Mouse (Mus musculus): ENCODE data around the gene Cd6.

Cd6 gene

DNA sequence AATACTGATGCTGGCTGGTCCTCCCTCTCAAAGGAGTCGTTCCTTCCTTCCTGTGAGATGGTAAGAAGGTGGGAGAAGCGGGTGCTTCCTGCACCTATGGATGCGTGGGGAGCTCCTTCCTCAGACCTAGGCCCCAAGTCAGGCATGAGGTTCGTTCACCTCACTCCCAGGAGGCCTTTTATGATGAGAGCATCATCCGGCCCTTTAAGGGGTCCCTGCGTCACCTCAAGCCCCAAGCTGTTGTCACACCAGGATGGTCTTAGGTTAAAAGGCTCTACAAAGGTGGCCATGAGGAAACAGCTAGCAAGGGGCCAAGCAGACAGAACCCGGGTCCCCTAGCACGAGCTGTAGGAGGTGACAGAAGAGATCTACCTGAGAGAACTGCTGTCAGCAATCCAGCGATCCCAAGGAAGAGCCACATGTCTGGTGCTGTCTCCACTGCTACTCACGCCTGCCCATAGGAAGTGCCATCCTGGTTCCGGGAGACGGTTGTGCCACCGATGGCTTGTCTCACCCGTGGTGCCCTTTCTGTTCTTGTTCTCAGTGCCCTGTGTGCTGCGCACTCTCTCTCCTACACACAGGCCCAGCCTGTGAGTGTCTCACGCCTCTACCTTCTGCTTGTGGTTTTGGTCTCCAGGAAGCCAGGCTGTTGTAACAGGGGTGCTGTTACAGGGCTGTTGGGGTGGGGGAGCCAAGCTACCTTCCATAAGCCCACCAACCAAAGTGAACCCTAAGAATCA, at the start of gene Cd6:
TSS of gene Cd6 (minus strand) at position 623 of the 740 bp plus-strand sequence.
- no peak for DNase-seq

DNA sequence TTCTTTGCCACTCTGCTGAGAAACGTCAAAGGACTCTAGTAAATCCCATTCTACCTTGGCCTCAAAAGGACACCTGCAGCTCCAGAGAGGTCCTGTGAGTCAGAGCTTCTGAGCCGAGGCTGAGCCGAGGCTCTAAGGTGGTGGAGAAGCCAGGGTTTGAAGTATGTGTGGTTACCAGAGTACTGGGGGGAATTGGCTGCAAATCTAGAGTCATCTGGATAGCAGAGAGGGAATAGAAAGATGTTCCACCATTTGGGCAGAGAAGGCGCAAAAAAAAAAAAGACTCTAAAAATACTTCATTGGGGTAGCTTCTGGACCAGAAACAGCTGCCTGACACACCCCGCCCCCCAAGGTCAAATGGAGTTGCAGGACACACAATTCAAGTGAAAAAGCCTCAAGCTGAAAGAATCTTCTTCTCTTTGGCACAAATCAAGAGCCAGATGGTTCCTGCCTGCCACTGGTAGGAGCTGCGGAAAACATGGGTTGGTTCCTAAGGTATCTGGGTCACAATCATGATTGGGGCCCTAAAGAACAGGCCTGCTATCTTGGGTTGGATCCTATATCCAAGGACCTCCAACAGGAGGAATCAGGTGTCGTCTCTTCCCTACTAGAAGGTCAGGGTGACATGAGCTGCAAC, 48.5 kb upstream of the Cd6 start:
- DNase-seq: no peak

- DNase-seq: no peak
Observed at GRCm38 (mm10) chr19:10871328-10871961, 41.6 kb upstream of the Cd6 start.

- DNase-seq: no peak
Observed at GRCm38 (mm10) chr19:10870676-10871075, 40.8 kb upstream of the Cd6 start.

GRCm38 (mm10) chr19:10869886-10870527, 40.1 kb upstream of the Cd6 start, which contains the start of gene Tmem132a:
Gene Tmem132a (minus strand): TSS chr19:10869940.
- DNase-seq: no peak

DNA sequence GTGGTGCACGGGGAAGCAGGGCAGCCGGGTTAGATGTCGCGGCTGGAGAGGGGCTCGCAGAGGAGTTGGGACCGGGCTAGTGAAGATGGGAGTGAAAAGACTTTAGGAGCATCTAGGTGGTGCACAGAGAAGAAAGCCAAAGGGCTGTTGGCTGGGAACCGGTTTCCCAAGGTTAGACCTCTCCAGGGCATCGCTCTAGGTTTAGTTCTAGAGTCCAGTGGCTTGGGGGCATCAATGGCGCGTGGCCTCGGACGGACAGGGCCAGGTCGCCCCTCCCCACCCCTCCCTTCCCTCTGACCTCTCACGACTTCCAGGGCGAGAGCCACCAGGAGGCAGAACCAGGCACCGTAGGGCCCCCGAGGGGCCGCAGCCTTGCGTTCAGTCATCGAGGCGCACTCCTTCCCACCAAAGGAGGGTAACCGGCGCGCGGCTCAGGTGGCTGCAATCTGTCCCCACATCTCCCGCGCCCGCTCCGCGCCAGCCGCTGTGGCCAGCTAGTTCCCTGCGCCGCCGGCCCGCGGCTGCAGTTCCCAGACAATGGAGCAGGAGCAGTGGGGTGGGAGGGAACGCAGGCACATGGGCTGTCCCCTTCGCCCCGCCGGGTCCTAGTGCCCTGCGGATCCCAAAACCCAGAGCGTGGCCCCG, 39.5 kb upstream of the Cd6 start:
- peak; percentile 81 for DNase-seq

- DNase-seq: no peak
Observed at GRCm38 (mm10) chr19:10868623-10869141, 38.8 kb upstream of the Cd6 start.

DNA sequence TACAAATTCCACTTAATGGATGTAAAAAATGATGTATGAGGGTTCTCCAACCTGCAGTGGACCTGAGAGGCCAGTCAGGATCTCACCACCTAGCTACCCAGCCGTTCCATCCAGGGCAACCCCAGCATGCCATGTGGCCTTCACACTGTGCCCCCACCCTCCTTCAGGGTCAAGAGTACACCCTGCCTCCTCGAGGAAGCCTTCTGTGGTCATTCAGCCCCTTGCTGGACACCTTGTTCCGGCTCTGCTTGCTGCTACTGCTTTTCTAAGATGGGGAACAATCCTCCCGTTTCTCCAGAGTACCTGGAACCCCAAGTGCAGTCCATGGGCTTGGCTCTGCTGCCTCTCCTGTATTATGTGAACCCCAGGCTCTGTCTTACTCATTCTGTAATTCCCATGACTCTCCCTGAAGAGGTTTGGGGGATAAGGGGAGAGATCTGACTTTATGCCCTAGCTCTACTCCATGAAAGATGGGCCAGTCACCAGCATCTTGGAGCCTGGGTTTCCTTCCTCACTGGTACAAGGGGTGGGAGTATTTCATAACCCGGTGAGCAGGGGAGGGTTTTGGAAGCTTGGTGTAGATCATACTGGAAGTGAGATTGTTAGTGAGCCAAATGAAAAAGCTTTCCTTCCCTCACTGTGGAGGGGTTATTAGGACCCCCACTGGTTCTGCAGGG, 38.2 kb upstream of the Cd6 start:
- no peak for DNase-seq

- DNase-seq: no peak
Observed at GRCm38 (mm10) chr19:10866351-10866750, 36.5 kb upstream of the Cd6 start.

- DNase-seq: no peak
Observed at GRCm38 (mm10) chr19:10860072-10860497, 30.2 kb upstream of the Cd6 start.

- DNase-seq: no peak
Observed at GRCm38 (mm10) chr19:10856520-10856919, 26.7 kb upstream of the Cd6 start.

- no peak for DNase-seq
Observed at GRCm38 (mm10) chr19:10855422-10855821, 25.6 kb upstream of the Cd6 start.

- no peak for DNase-seq
Observed at GRCm38 (mm10) chr19:10847311-10848087, 17.6 kb upstream of the Cd6 start.

DNA sequence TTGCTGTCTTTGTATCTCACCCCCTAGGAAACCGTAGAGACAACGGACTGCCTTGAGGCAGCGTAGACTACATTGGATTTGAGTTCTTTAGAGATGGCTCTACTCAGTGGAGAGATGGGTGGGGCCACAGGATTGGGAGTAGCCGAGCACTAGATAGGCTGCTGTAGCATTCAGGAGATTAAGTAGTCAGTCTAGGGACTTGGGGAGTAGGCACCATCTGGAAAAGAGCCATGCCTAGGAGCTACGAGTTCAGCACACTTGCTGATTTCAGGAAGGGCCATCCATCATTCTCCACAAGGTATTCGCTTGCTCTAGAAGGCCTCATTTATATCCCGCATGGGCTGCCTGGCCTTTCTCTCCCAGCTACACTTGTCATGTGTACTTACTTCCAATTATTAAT, 16.3 kb upstream of the Cd6 start:
- DNase-seq: no peak

GRCm38 (mm10) chr19:10845454-10845853, 15.6 kb upstream of the Cd6 start:
- DNase-seq: no peak

- no peak for DNase-seq
Observed at GRCm38 (mm10) chr19:10844206-10844605, 14.3 kb upstream of the Cd6 start.

- no peak for DNase-seq
Observed at GRCm38 (mm10) chr19:10842914-10843313, 13.1 kb upstream of the Cd6 start.

DNA sequence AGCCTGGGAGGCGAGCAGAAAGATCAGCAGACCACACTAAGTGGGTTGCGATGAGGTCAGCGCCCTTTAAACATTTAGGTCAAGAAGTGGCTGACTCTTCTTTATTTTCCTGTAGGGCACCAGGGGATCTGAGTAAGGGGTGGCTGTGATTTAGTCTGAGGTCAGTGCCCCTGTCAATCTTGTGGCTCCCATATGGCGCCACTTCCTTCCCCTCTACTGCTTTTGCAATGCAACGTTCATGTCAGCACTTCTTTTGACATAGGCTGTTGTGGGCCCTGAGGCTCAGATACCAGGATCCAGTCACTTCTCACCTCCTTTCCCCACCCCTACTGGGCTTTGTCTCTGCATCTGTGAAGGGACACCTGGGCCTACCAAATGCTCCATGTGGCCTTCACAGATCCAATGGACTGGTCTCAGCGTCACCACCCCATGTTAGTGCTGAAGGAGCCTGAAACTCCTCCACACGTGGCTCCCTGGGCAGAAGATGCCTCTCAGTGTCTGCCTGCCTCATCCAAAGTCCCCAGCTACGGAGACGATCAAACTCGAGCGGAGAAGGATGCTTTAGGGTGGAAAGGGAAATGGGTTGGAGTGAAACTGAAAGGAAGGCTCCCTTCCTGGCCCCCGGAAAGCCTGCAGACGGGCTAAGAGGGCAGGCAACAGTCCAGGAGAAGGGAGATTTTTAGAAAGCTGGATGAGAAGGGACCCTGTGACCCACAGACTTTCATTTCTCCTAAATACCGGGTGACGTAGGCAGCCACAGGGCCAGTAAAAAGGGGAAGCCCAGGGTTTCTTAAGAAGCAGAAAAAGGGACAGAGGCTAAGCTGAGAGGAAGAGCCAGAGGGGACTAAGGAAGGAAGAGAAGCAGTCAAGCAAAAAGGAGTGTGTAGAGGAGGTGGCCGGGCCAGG, 12.1 kb upstream of the Cd6 start:
- no peak for DNase-seq

DNA sequence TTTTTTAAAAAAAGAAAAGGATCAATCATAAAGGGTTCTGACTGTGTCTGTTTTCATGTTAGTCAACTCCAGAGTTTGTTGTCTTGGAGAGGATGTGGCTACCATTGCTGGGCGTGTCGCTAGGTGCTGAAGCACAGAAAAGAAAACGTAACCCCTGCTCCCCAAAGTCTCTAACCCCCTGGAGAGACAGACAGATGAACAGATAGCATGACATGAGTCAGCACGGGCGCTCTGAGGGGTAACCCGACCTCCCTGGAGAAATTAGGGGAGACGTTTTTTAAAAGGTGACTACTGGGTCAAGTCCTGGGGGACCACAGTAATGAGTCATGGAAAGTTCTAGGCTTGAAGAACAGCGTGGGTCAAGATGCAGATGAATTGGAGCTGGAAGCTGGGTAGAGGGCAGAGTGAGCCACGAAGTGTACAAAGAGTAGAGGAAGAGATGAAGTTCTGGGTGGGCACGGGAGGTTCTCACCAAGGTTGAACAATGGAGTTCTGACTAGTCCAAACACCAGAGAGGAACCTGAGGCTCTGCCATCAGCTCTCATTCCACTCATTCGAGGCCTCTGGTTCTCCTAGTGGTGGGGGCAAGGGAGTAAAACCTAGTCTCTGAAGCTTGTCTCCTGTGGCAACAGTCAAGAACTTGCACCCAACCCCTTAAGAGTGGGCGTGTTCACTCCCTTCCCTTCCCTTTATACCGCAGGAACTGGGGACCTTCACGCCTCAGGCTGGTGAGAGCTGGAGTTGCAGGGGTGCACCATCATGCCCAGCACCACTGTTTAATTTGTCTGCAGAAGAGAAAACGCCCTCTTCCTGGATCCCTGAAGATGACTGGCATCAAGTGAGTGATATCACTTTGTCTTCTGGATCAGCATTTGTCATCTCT, 9.4 kb upstream of the Cd6 start, which contains the start of gene Slc15a3:
TSS of gene Slc15a3 (plus strand) at position 718 of the 883 bp plus-strand sequence.
- no peak for DNase-seq
